Mouse (Mus musculus): ENCODE data around the gene Sptbn1.

Sptbn1 gene

DNA sequence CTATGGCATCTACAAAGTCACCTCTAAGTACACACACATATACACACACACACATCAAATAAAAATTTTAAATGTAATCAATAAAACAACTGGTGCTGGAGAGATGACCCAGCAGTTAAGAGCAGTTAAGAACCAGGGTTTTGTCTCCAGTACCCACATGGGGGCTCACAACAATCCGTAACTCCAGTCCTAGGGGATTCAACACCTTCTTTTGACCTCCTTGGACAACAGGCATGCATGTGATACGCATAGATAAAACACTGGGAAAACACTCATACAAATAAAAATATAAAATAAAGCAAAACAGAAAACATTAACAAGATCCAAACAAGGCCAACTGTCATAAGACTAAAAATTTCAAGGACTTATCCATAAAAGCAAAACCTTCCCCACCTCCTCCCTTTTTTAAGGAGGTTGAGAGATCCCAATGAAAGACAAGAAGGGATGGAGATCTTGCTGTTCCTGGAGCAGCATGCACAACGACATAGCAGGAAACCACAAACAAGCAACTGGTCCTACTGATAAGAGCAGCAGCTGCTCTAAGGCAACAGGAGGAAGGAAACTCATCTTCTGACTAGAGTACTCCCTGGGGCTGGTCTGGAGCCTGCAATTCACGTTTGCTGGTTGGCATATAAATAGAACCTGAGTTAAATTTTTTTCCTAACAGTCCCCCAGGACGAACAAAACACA, 102.0 kb downstream of the Sptbn1 start:
- DNase-seq, result no peak

DNA sequence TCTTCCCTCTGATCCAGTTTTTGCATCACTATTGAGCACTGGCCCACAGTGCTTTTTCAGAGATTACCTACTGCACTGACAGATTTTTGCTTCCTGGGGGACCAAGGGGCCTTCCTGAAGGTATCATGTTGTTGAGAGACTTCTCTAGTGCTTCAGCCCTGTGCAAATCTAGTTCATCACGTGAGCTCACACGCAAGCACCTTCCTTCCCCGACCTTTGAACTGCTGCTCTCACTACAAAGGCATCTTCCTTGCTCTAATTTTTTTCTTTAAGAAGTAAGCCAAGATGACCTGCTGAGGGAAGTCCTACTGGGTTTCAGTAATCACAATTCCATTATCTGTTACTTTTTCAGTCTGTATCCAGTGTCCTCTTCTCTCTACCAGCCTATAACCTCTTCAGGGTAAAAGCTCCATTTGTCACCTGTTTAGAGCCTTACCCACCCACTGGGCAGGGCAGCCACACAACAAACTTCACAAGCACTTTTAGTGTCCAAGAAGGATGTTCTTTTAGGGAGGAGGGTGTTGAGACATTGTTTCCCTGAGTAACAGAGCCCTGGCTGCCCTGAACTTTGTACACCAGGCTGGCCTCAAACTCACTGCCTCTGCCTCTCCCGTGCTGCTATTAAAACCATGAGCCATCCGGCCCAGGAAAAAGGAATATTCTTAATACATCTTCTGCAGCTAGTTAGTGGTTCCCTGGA, 103.3 kb downstream of the Sptbn1 start:
- no peak for DNase-seq

DNA sequence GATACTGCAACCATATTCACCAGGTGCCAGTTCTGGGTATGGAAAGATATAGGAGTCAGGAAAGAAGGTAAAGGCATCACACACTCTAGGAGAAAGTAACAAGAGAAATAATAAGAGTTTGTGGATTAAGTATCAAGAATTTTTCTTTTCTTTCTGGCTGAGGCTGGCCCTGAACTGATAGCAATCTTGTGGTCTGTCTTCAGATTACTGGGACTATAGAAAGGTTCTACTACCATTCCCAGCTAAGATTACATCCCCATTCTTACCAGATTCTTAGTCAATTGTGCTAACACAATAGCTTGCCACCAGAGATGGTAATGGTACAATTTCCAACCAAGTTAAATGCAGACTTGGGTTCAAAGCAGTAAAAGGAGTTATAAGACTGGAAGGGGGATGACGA, 104.1 kb downstream of the Sptbn1 start:
- no peak for DNase-seq

DNA sequence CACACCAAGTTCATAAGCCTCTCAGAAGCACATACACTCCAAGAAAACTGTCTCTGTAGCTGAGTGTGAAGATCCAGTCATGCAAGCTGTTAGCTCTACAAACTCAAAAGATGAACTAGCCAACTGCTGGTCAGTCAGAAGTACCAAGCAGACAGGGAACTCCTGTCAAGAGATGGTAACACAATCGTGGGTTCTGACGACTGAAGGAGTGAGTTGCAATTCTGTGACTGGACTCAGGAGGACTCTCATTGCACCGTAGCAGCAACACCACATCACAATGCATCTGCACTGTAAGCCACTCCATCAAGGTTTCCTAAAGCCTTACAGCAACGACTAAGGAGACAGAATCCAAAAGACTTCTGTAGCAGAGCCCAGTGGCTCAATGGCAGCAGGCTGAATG, 104.9 kb downstream of the Sptbn1 start:
- no peak for DNase-seq

DNA sequence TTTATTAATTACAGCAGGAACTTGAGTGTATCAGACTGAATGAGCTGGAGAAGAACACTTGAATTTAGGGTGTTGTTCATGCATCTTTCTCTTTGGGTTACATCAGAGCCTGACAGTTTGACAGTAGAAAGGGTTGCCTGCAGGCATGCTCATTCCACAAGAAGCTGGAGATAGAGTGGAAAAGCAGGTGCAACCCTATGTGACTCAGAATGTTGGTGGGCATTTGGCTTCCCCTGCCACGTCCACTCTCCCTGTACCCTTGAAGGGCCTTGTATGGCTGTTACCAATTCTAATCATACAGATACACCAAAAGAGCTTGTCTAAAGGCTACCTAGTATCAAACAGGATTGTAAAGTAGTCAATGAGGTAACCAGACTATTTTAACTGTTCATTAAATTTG, 106.2 kb downstream of the Sptbn1 start:
- DNase-seq, result no peak

DNA sequence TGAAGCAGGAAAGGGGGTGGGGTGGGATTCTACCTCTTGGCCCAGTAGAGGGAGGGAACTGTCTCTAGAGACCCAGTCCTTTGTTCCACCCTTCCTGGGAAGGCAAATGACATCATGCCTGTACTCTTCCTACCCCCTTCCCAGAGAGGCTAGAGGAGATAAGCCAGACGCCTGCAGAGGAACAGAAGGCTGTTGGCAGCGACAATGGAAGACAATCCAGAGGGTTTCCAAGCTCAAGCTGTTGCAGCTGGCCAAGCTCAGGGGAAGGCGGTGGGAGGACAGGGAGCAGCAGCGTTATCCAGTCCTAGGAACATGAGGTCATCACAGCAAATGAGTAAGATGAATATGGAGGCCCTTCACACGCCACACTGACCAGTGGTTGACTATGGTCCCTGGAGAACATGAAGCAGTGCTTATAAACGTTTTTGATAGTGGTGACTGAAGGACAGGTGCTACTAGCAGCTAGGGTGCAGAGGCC, 106.8 kb downstream of the Sptbn1 start:
- DNase-seq, result peak; percentile 91

DNA sequence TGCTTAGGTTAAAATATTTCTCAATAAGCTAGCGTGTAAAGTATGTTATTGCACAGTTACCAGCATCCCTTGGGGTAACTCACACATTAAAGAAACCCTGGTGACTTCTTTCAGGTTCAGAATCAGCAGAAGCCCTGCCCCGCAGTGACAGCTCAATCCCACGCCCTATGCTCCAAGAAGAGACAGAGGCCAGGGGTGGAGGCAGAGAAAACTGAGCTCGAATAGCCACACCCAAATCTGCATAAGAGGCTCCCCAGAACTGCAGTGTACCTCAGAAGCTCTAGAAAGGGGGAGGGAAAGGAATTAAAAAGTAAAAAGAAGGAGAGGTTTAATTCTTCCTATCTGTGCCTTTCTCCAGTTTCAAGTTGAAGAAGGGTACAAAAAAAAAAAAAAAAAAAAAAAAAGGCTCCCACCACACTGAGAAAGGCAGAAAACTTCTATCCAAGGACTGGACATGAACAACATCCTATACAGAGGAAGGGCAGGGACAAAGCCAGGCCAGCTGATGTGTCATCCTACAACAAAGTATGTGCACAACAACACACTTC, 107.3 kb downstream of the Sptbn1 start:
- DNase-seq, result no peak

DNA sequence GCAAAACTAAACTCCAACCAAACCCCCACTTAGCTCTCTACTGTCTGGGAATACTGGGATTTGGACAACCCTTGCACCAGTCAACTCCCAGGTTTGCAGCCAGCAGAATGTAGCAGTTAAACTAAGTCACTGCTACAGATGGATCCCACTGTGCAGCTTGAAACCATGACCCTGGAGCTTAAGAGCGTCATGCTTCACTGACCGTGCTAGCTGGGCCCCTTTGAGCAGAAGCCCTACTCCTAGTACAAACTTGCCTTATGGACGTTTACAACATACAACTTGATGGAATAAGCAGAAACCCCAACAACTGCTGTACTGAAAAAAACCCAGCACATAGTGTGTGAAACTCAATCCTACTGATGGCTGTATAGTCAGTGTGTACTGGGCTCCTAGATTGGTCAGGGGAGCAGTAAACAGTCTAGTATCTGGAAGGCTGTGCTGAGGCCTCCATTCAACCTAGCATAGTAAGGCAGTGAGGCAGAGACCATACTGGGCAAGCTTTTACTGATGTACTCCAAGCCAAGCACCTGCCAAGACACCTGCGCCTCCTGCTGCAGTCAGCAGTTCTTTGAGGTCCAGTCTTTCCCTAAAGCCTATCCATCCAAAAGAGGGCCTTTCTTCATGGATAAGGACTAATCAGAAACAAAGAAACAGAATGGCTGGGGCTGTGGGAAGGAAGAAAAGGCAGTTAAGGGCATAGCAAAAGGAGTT, 108.3 kb downstream of the Sptbn1 start:
- DNase-seq, result peak; percentile 52

DNA sequence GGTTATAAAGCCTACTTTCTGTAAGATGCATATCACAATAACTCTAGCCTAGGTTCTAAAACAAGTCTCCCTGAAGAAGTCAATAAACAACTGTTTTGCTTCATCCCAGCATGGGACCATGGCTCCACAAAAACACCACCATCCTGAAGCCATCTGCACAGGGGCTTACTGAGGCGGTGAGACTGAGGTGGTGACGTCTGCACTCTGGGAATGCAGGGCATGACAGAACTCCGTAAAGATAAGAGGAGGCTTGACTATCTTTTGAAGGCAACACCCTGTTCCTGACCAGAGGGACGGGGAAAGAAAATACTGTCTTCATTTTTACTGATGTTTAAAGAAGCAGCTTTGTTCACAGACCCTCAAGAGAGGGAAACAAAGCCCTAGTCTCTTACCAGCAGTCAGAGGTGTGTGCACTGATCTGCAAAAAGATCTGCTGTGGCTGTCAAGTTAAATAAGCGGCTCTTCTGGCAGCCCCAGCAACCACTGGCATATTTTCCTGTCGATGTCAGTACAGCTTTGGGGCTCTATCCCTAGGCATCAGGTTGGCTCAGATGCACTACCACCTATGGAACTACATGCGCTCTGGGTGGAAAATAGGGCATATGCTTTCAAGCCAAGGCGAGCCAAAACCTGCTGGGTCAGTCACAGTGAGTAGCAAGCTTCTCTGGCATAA, 109.8 kb downstream of the Sptbn1 start:
- DNase-seq, result peak; percentile 89

DNA sequence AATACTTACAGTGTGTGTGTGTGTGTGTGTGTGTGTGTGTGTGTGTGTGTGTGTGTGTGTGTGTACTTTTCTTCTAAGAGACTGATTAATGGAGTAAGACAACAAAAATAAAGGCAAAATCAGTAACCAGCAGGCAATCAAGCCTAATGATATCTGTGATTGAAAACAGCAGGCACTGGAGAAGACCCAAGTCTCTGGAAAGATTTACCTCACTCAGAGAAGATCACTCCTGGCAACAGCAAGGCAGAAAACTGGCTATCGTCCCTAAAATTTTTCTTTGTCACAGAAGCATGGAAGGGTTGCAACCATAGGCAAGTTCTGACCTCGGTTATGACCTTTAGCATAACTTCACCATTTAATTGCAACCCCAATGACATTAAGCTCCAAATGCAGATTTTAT, 112.1 kb downstream of the Sptbn1 start:
- DNase-seq, result no peak

DNA sequence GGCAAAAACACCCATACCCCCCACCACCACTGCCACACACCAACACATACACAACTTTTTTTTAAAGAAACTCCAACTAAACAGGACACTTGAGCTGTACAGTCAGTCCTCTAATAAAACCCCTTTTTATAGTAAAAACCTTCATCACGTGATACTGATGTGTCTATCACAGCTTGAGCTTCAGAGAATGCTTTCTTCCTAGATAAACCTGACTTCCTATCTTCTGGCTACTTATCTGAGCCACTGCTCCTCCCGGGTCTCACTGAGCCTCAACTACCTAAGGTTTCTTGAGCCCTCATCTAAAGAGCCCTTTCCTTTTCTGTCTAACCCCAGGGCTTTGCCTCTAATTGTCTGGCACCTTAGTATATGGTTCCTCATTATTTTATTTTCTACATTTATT, 113.0 kb downstream of the Sptbn1 start:
- DNase-seq, result no peak

DNA sequence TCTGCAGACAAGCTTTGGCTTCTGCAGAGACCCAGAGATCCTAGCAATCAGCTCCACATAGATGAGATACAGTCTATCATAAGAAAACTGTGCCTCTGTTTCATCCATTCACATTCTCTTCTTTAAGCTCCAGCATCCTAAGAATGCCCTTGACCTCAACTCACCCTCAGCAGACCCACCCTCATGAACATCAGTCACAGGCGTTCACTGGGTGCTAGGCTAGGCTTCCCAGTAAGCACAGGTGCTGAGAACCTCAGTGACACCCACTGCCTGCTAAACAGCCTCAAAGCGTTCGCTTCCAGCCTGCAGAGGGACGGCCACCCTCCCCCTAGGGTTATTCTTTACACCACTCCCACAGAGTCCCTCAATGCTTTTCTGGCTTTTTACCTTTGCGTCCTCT, 119.1 kb downstream of the Sptbn1 start:
- no peak for DNase-seq

DNA sequence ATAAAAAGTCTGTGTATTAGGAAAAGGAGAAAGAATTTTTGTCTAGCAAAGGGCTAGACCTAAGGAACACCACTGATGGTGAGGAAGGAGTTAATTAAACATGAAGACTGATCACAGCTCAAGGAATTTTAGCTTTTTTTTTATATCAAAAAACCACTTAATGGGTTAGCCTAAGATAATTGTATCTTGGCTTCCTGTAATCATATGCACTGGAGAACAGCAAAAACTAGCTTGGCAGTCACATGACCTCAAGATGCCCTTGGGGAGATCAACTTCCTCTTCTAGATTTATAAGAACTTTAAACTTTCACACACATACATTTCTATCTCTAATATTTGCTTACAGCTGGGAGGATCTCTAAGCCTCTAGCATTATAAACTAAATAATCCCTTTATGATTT, 119.6 kb downstream of the Sptbn1 start:
- no peak for DNase-seq

DNA sequence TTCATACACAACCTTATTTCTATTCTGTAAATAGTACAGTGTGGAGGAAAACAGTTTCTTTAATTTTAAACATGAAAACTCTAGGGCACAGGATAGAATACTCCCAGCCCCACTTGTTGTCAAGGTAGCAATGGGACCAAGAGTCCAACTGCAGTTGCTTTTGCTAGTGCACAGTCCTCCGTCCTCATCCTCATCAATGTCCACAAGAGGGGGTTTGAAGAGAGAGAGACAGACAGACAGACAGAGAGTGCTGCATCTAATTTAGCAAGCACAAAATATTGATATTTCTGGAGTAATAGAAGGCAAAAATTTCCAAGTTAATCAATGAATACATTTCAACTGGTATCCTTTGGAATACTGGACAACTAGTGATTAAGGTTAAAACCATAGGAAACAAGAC, 120.1 kb downstream of the Sptbn1 start:
- DNase-seq, result no peak

DNA sequence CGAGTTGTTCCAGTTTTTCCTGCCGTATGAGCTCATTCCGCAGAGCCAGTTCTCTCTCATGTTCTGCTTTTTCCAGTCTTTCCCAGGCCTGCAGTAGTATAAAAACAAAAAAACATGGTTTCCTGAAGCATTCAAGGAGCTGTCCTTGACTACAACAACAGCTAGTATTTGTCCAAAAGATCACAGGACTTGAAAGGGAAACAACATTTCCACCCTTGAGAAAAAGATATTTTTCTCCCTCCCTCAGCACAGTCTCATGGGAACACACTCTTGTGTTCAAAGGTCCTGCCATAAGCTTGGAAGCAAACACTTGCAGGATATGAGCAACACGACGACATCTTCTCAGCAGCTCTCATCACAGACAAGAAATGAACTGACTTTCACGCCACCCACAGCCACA, 124.9 kb downstream of the Sptbn1 start:
- no peak for DNase-seq

DNA sequence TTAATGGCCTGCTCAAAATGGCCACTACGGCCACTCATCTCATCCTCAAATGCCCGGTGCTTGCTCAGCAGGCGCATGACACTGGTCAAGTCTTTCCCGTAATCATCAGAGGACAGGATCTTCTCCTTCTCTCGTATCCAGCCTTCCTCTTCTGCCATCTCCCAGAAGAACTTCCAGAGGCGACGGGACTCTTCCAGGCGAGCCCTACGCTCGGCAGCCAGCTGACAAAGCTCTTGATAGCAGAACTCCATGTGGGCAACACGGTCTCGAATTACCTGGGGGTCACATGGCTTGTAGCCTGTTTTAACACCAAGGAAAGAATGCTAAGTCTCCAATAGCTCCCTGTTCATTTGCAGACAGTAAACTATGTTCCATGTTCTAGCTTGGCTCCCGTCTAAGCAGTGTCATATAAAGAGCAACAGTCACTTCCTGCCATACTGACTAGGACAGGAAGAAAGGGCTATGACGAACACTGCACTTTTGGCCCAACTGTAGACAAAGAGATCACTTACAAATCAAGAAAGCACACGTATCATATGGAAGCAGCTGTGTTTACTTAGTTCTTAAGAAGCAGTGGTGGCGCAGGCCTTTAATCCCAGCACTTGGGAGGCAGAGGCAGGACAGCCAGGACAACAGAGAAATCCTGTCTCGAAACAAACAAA, 128.7 kb downstream of the Sptbn1 start:
- no peak for DNase-seq

DNA sequence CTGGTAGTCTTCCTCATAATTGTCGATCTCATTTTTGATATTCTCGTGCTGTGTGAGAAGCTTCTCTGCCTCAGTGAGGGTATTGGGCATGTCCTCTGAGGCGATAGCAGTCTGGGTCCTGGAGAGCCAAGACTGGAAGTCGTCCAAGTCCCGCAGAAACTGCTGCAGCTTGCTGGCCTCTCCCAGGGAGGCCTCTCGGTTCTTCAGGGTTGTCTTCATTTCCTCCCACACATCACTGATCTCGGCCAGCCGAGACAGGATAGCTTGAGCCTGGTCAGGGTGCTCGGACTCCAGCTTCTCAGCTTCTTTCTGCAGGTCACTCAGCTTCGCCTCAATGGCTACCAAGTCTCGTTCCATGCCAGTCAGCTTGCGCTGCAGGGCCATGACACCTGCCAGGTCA, 130.9 kb downstream of the Sptbn1 start:
- peak; percentile 20 for DNase-seq

DNA sequence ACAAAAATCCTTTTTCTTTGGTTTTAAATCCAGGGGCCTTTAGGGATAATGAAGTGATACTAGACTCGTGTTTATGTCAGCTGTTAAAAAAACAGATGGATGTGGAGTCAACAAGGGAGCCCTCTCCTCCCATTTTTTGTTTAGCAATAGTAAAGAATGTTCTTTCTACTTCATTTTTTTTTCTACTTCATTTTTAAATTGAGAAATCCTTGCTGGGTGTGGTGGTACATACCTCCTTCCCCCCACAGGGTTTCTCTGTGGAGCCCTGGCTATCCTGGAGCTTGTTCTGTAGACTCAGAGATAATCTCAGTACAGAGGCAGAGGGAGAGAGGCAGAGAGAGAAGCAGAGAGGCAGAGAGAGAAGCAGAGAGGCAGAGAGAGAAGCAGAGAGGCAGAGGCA, 133.9 kb downstream of the Sptbn1 start:
- no peak for DNase-seq

DNA sequence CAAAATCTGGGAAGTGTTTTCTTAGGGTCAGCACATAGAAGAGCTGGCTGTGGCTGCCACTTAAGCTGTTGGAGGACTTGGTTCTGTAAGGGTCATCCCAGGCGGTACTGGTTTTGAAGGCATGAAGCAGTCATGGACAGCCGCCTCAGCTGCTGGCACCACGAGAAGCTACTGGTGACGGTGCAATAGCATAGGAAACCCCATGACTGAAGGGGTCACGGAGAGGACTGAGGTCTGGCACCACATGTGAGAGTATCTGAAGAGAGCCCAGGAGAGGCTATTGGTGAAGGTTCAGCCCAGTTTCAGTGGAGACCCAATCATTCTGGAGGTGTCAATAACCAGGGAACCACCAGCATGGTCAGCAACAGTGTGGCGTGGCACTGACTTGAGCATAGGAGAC, 135.4 kb downstream of the Sptbn1 start:
- no peak for DNase-seq

DNA sequence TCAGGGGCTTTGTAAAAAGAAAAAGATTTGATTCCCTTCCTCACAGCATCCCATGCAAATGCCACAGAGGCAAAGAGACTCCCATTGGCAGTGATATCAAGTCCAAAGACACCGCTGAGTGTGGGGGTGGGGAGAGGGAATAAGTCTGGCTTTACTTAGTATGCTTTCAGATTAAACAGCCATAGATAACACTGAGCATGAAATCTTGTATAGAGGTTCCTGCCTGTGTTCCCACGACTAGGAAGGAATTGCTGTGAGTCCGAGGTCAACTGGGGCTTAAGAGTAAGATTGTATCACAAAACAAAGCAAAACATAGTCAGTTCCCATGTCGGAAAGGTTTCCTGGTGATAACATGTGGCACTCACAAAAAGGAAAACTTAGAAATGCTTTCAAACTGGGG, 136.3 kb downstream of the Sptbn1 start:
- no peak for DNase-seq

DNA sequence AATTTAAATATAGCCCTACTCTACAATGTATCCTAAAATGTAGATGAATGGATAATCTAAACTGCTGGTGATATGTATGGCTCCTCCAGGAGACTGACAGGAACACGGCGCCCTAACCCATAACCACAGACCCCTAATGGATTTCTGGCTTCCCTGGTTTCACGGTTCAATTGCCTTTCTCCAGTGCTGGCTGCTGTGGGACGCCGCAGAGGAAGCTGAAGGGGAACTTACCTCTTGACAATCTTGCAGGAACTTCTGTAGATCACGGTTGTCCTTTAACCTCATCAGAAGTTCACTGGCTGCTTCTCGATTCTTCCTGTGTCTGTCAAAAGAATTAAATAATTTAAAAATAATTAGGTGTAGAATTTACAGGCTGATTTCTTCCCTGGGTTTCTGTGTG, 138.6 kb downstream of the Sptbn1 start:
- DNase-seq, result no peak

DNA sequence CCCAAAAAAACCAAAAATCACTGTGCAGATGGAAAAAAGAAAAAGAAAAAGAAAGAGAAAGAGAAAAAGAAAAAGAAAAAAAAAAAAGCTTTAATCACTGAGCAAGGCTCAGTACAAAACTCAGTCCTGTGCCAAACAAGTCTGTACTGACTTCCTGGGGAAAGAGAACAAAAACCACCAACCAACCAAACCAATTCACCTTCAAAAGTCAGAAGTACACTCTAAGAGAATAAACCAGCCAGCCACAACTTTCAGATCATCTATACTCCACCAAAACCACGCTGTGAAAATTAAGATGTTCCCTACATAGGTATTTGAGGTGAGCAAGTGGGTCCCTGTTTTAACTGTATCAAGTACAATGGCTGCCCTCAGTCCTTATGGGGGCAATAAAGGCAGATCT, 141.1 kb downstream of the Sptbn1 start:
- no peak for DNase-seq

DNA sequence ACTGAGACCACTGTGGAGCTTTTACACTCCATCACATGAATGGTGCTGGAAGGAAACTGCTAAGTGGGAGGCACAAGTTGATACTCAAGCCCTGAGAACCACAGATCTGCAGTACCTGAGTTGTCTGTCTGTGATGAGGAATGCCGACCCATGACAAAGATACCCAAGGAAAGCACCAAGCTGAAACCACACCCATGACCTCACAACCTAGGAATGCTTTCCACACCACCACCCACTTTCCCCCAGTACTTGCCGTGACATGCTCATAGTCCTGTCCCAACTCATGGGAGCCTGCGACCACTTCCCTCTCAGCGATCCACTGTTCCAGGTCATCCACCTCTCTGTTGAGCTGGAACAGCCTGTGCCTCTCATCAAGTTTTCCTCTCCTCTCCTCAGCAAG, 149.9 kb downstream of the Sptbn1 start:
- no peak for DNase-seq

Measured in cerebellum, adult 11-12 months (tissue).